Mouse (Mus musculus) adrenal gland, postnatal 14 days (tissue): ENCODE results near the gene A730015C16Rik. TPM values are rescaled to one million over a fixed set of nuclear protein-coding genes. Genes with fewer than 3 reads are reported as not detected.

ENCODE experiments used
- DNase-seq: peaks from one replicate; pipeline ENCODE4 v3.0.0; 2021; ENCODE audit warnings: mixed read lengths
- long read RNA-seq, 2 experiments: library from polyadenylated mRNA; stranded (forward); transcript quantifications; one replicate each; pipeline ENCODE4 v2.0.0; 2021
- total RNA-seq: library from RNA; stranded (reverse); gene quantifications from 2 replicates; pipeline ENCODE4 v1.2.3, GENCODE M21; 2021

A730015C16Rik gene
- total RNA-seq: 0.53 TPM in 1 of 2 replicates, not detected in the other
- long read RNA-seq, experiment 1: 0 reads
- long read RNA-seq, experiment 2, partial matches to known transcripts: 0 of 1 reads
- long read RNA-seq, experiment 2, other reads (novel, unspliced or antisense): 0 of 1 reads

DNA sequence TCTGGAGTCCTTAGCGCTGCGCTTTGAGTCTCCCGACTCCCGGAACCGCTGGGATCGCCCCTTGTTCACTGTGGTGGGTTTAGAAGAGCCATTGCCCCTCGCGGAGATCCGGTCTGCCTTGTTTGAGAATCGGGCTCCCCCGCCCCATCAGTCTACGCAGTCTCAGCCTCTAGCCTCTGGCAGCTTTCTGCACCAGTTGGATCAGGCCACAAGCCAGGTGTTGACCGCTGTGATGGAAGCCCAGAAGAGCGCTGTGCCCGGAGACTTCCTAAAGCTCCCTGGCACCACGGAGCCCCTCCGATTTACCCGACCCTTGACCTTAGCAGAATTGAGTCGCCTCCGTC, at the start of gene A730015C16Rik:
TSS of gene A730015C16Rik (minus strand) at position 115 of the 344 bp plus-strand sequence.
- no peak for DNase-seq

DNA sequence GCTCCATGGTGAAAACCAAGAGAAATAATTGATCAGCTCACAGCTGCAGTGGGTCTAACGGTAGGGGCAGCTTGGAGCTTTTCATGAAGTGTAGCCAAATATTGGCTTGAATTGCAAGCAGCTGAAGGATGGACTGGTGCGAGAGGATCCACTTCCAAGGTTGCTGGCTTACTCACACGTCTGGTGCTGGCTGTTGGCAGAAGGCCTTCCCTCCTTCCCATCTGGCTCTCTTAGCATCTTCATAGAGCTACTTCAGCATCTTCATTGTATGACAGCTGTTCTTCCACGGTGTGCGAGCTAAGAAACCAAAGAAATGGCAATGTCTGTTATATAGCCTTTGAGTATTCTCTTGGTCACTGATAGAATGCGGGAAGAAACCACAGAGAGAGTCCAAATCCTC, 42.5 kb upstream of the A730015C16Rik start:
- DNase-seq: no peak

GRCm38 (mm10) chr4:108887456-108887855, 39.0 kb upstream of the A730015C16Rik start:
- DNase-seq: no peak

DNA sequence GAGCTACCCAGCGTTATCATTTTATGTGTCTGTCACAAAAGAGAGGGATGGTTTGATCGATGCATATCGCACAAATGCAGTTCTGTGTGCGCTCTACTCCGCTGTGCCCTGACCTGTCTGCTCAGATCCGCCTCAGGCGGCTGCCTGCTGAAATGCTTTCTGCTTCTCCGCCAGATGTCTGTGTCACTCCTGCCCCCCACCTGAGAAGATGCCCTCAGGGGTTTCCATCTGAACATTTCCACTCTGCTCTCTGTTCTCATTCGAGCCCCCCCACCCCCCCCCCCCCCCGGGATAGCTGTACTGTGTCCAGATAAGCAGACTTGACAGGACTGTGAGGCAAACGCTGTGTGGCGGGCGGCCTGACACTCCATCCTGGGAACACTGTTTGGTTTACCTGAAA, 35.4 kb upstream of the A730015C16Rik start:
- peak; percentile 51 for DNase-seq

DNA sequence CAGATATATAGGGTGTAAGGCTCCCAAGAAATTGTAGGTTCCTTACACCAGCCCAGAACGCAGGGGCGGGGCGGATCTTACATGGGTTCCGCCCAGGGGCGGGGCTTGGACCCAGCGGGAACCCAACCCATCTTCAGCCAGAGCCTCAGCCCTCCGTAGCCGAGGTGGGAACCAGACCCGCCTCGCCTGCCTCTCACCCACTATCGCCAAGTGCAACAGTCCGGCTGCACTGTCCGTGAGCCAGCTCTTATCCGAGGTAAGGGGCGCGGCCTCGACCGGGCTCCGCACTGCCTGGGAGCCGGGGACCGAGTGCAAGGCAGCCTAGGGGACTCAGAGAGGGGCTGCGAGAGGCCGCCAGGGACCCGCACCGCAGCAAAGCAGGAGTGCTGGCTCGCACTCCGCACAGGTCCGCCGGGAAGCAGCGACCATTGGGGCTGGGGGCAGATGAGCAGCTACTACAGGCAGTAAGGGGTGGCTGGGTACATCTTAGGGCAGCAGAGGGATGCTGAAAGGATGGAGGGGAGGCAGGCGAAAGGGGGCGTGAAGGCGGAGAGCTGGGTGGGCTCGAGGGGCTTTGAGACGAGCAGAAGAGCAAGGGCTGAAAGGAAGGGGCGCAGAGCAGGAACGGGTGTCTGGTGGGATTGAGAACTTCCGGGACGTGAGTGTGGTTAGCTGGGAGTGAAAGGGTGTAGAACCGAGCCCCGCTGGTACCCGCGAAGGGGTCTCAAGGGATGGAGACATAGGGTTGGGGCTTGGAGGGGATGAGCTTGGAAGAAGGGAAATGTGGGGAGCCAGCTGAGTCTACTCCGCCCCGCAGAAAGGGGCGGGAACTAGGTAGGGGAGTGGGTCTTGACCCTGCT, 30.8 kb upstream of the A730015C16Rik start, which contains the start of gene Rab3b:
TSS of gene Rab3b (plus strand) at position 101 of the 860 bp plus-strand sequence.
- DNase-seq: peak; percentile 75

- no peak for DNase-seq
Measured at GRCm38 (mm10) chr4:108877901-108878300, 29.5 kb upstream of the A730015C16Rik start.

DNA sequence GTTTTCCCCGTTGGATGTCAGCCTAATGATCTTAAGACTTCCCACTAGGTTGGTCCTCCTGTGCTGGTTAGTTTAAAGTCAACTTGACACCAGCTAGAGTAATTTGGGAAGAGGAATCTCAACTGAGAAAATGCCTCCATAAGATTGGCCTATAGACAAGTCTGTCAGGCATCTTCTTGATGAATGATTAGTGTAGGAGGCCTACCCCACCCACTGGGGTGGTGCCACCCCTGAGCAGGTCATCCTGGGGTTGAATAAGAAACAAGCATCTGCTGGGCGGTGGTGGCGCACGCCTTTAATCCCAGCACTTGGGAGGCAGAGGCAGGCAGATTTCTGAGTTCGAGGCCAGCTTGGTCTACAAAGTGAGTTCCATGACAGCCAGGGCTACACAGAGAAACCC, 25.3 kb upstream of the A730015C16Rik start:
- no peak for DNase-seq

DNA sequence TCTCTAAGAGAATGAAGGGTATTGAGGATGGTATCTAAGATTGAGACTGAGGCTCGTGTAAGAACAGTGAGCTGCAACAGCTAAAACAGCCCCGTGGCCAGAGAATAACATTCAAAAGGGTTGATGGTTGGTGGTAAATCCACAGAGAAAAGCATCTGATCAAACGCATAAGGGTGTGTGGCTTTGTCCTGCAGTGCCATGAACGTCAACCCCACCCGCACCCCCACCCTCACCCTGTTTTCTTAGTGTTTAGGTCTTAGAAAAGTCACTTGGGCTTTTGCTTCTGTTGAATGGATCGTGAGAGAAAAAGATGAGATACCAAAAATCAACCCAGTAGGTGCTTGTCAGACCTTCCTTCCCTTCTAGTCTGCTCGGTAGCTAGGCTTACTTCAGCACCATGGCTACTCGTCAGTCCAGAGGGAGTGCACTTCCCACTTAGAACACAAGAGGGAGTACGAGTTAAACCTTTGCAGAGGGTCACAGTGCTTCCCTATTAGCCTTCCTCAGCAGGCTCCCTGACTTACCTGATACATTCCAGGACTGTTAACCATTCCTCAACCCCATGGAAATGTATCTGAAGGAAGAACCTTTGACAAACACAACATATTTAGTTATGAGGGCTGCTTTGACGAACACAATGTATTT, 21.4 kb upstream of the A730015C16Rik start:
- peak; percentile 89 for DNase-seq

GRCm38 (mm10) chr4:108866806-108867205, 18.4 kb upstream of the A730015C16Rik start:
- no peak for DNase-seq

DNA sequence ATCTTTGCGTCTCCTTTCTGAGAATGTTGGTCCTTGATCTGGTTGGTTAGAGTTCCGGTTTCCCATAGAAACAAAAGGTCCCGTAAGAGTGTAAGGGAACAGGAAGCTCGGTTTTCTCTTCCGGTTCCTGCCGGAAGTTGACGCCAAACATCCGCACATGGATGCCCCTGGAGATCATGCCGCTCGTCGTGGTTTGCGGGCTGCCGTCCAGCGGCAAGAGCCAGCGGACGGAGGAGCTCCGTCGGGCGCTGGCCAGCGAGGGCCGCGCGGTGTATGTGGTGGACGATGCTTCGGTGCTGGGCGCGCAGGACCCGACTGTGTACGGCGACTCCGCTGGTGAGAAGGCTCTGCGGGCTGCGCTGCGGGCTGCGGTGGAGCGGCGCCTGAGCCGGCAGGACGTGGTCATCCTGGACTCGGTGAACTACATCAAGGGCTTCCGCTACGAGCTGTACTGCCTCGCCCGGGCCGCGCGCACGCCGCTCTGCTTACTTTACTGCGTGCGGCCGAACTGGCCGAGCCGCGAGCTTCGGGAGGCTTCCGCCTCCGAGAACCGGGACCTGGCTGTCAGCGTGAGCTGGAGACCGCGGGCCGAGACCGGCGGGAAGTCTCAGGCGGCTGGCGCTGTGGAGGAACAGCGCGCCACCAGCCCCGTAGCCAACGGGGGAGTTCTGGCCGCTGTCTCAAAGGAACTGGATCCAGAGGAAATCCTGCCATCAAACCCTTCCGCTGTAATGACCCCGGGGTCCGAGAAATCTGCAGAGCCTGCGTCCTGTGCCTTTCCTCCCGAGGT, 509 bp downstream of the A730015C16Rik start, which contains the start of gene Kti12:
TSS of gene Kti12 (plus strand) at position 71 of the 790 bp plus-strand sequence.
- peak; percentile 89 for DNase-seq

DNA sequence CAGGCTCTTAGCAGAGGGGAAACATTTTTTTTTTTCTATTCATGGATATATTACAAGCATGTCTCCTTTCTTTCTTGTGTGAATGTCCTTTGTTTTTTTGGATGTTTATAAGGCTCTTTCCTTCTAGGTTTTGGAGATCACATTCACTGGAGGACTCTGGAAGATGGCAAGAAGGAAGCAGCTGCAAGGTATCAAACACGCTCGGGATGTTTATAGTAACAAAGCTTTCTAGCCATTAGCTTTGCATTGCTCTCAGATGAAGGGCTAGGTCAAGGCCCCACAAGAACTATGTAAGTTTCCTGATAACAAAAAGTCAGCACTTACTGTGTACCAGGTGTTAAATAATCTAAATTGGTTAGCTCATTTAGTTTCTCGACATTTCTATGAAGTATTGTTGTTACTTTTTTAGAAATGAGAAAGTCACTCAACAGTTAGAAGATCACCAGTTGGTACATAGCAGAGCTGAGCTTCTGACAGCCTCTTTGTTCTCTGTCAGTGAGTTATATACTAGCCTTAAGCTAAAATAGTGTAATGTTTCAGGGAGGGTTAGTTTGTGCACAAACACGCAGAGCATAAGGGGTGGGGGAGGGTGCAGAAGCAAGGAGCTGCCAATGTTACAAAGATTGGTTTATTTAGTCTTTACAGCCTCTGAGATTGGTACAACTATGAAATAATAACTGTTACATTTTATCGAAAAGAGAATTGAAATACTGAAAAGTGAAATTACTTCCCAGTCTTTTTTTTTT, 2.4 kb downstream of the A730015C16Rik start:
- no peak for DNase-seq

- DNase-seq: no peak
Measured at GRCm38 (mm10) chr4:108843336-108843735, 5.1 kb downstream of the A730015C16Rik start.

DNA sequence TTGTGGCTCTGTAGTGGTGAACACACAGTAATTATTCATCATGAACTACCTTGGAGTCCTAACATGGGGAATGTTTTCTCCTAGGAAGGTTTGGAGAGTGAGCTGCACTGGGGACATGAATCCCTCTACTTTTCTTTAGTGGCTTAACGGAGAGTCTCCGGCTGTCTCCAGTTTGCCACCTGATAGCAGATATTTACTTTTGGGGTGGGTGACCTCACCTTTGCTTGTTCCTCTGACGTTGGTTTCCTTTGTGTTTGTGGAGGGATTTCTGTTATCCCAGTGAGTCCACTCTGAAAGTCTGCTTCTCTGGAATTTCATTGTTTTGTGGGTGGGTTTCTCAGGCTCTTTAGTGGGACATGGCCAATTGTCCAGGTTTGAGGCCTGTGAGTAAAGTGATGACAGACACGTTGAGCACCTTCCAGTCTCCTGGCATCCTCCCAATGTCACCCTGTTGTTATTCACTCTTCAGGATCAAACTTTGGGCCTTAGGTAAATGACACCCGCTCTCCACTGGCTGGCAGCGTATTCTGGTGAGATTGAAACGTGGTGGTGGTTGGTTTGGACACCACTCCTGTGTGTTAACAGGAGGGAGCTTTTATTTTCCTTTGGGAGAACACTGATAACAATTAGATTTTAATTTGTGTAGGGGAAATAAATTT, 6.4 kb downstream of the A730015C16Rik start:
- no peak for DNase-seq

DNA sequence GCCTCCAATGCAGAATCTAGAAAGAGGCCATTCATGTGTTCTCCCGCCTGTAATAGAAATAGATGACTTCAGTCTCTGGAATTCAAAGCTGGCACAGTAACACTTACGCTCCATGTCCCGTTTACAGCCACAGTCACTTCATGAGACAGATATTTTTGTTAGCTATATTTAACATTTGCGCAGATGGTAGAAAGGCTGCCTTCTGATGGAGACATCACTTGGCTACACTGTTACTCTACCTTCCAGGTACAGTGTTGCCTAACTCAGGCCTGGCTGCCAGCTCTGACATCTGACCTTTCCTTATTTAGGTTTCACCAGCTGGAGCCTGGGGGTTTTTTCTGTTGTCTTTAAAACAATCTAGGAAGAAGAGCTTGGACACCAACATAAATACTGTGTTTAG, 10.4 kb downstream of the A730015C16Rik start:
- no peak for DNase-seq

GRCm38 (mm10) chr4:108835496-108835895, 12.9 kb downstream of the A730015C16Rik start:
- DNase-seq: no peak

DNA sequence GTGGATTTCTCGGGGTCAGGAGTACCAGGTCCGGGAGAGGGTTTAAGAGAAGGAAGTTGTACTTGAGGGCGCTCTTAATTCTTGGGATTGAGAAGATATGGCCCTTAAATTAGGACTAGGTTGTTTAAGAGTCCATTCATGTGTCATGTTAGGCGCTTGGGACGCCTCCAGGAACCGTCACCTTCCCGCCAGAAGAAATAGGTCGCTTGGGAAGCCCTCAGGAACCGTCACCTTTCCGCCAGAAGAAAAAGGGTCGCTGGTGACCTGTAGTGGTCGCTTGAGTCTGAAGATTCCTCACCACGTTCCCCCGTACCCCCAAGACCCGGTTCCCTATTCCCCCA, 13.5 kb downstream of the A730015C16Rik start:
- peak; percentile 40 for DNase-seq

DNA sequence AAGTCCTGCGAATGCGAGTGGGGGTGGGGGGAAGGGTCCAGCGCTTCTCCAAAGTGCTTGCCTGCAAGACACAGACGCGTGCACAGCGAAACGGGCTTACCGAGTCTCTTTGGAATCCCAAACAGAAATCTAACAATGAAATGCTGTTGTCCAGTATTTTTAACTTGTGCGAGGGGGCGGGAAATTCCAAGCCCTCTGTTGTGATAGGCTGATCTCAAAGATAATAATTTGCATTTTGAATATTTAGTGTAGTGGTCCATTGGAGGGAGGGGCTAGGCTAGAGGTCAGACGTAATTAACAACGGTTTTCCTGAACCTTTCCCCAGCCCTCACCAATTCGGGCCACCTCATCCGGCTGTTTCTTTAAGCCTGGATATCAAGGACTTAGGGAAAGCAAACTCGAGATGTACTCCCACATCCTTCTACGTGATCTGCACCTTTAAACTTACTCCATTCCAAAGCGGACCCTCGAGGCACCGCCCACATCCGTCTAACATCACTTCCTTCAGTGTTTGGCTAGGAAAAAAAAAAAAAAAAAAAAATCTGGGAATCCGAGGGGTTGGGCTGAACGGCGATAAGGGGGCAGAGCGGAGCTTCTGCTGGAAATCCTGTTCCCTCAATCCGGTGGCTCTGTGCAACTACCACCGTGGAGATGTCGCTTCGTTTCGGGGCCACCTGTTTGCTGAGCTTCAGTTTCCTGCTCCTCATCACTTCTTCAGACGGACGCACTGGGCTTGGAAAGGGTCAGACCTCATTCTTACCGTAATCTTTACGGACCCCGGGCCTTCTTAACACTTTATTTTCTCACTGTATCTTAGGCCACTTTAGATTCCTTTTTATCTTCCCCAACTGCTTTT, 14.1 kb downstream of the A730015C16Rik start, which contains the start of gene Txndc12:
TSS of gene Txndc12 (plus strand) at position 487 of the 856 bp plus-strand sequence.
- peak; percentile 88 for DNase-seq

DNA sequence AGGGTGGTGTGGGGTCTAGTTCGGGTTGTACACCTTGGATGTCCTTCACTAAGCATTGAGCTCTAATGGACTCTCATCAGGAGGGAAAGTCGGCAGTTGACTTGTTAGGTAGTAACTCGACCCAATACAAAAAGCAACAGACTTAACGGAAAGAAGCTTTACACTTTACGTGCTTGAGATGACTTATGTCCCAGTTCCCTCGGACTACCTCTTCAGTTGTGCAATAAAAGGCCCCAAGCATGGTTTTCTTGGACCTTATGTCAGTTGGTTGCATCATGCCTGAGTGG, 14.6 kb downstream of the A730015C16Rik start:
- no peak for DNase-seq

- peak; percentile 95 for DNase-seq
Measured at GRCm38 (mm10) chr4:108832916-108833827, 15.2 kb downstream of the A730015C16Rik start, which contains the start of gene Btf3l4. Gene Btf3l4, minus strand, starts transcription at chr4:108833614.
